Mouse (Mus musculus) liver, embryonic 14.5 days (tissue): ENCODE results near the gene Tcp10a. TPM values are rescaled to one million over a fixed set of nuclear protein-coding genes. Genes with fewer than 3 reads are reported as not detected.
"Not testable (repeated sequence)": the region's sequence is repeated elsewhere in the genome, so short reads cannot be mapped to it uniquely, and the experiment has no call there.

Experiments used
- ATAC-seq: fragments of 200-750 bp; cut with Nextera tagmentation; 2 replicates; pipeline ENCODE4 v1.8.0; 2017; ENCODE audit warnings: moderate number of reproducible peaks, mild to moderate bottlenecking, moderate library complexity; ENCODE audit not compliant: insufficient read depth
- DNase-seq, 3 experiments: peaks; one replicate each; pipeline ENCODE4 v3.0.0-alpha.2; 2012 to 2013; ENCODE audit warnings: low read depth in 3 of 3, low spot score in 3 of 3
- H3K27ac ChIP-seq: fragments of 300-500 bp; sonication (generic); 2 replicates; pipeline ENCODE4 v1.5.1; 2014; ENCODE audit warnings: moderate library complexity, mild to moderate bottlenecking, control low read depth, inconsistent platforms
- H3K27me3 ChIP-seq: fragments of 300-500 bp; sonication (generic); 2 replicates; pipeline ENCODE4 v1.6.1; 2014; ENCODE audit warnings: mild to moderate bottlenecking, low read length, moderate library complexity; ENCODE audit not compliant: control insufficient read depth, insufficient read depth
- H3K36me3 ChIP-seq: fragments of 300-500 bp; sonication (generic); replicated peaks from 2 replicates; pipeline ENCODE4 v1.6.1; 2014; ENCODE audit warnings: low read depth; ENCODE audit not compliant: control insufficient read depth, insufficient read depth
- H3K4me1 ChIP-seq, 2 experiments: fragments of 200-500 bp in 1 of 2; fragments of 300-500 bp in 1 of 2; sonication (generic) in 1 of 2; replicated peaks; 2 replicates each; pipeline ENCODE4 v1.6.1; 2012 to 2014; ENCODE audit warnings: antibody characterized with exemption in 1 of 2, inconsistent platforms in 1 of 2, low read length in 1 of 2; ENCODE audit not compliant: control insufficient read depth in 2 of 2, insufficient read depth in 2 of 2
- H3K4me2 ChIP-seq: fragments of 300-500 bp; sonication (generic); 2 replicates; pipeline ENCODE4 v1.6.1; 2014; ENCODE audit warnings: low read depth, mild to moderate bottlenecking, control low read depth, moderate library complexity
- H3K4me3 ChIP-seq, 2 experiments: fragments of 200-500 bp in 1 of 2; fragments of 300-500 bp in 1 of 2; sonication (generic) in 1 of 2; 2 replicates each; pipeline ENCODE4 v1.5.1; 2012 to 2014; ENCODE audit warnings: low read depth in 2 of 2, low read length in 2 of 2, mild to moderate bottlenecking in 2 of 2, control low read depth in 1 of 2, inconsistent platforms in 1 of 2, moderate library complexity in 1 of 2; ENCODE audit not compliant: insufficient read depth in 1 of 2
- H3K9ac ChIP-seq: fragments of 300-500 bp; sonication (generic); replicated peaks from 2 replicates; pipeline ENCODE4 v1.6.1; 2014; ENCODE audit warnings: mild to moderate bottlenecking, control low read depth, moderate library complexity
- H3K9me3 ChIP-seq: fragments of 300-500 bp; sonication (generic); 2 replicates; pipeline ENCODE4 v1.6.1; 2016; ENCODE audit warnings: low read length, mixed read lengths; ENCODE audit not compliant: control insufficient read depth
- WGBS: fragments of 180-500 bp; shearing (Covaris S2); extraction: QIAGEN DNeasy Blood & Tissue Kit; methylation state at CpG from one replicate; pipeline ENCODE4 v1.1.7; 2014; ENCODE audit not compliant: insufficient replicate concordance; 5-methylcytosine and 5-hydroxymethylcytosine counted together
- polyA plus RNA-seq, 2 experiments: library from polyadenylated mRNA; depleted of rRNA in 1 of 2; stranded (reverse) in 1 of 2; unstranded in 1 of 2; fragments of >200 nt; fragmentation: Nextera tagmentation in 1 of 2; extraction: Ambion mirVana in 1 of 2; gene quantifications; 2 replicates each; pipeline versions ENCODE4 v1.2.1 to v1.2.3; 2012 to 2014

Gene Tcp10a
- polyA plus RNA-seq, 2 experiments: not detected

- not testable (repeated sequence) for DNase-seq, H3K9ac ChIP-seq, H3K4me1 ChIP-seq, ATAC-seq, H3K4me3 ChIP-seq, H3K4me2 ChIP-seq, H3K9me3 ChIP-seq, H3K36me3 ChIP-seq, H3K27me3 ChIP-seq, H3K27ac ChIP-seq
- 55% methylated on average over 4 of the region's 6 CpGs for WGBS
These were observed 45.0 kb downstream of the Tcp10a start for GRCm38 (mm10) chr17:7369401-7369800.

- not testable (repeated sequence) for H3K9me3 ChIP-seq, H3K4me1 ChIP-seq, H3K36me3 ChIP-seq, H3K9ac ChIP-seq, H3K4me2 ChIP-seq, H3K27ac ChIP-seq, ATAC-seq, H3K4me3 ChIP-seq, H3K27me3 ChIP-seq, DNase-seq
- 63% methylated on average over 3 of the region's 5 CpGs for WGBS
These were observed 47.4 kb downstream of the Tcp10a start, which contains the start of gene Gm49630 for GRCm38 (mm10) chr17:7371879-7372278. TSS of gene Gm49630 (minus strand) at chr17:7371979.

- not testable (repeated sequence) for H3K4me1 ChIP-seq, H3K27ac ChIP-seq, H3K9ac ChIP-seq, DNase-seq, ATAC-seq, H3K27me3 ChIP-seq, H3K4me2 ChIP-seq, H3K9me3 ChIP-seq, H3K36me3 ChIP-seq, H3K4me3 ChIP-seq
- 100% methylated on average over 1 of the region's 3 CpGs for WGBS
These were observed 52.7 kb downstream of the Tcp10a start for GRCm38 (mm10) chr17:7376951-7377700.

- not testable (repeated sequence) for H3K27ac ChIP-seq, ATAC-seq, H3K9ac ChIP-seq, H3K36me3 ChIP-seq, H3K4me3 ChIP-seq, H3K4me2 ChIP-seq, DNase-seq, H3K27me3 ChIP-seq, H3K9me3 ChIP-seq, H3K4me1 ChIP-seq
- WGBS: 24% methylated on average over 2 of the region's 3 CpGs
These were observed 53.5 kb downstream of the Tcp10a start for GRCm38 (mm10) chr17:7377907-7378306.

GRCm38 (mm10) chr17:7382711-7383110 lies 58.3 kb downstream of the Tcp10a start:
- H3K4me2 ChIP-seq, H3K4me3 ChIP-seq, H3K4me1 ChIP-seq, H3K36me3 ChIP-seq, H3K27me3 ChIP-seq, H3K27ac ChIP-seq, H3K9me3 ChIP-seq, DNase-seq, H3K9ac ChIP-seq, ATAC-seq: not testable (repeated sequence)
- WGBS: 48% methylated on average over 1 of the region's 3 CpGs

- not testable (repeated sequence) for H3K27me3 ChIP-seq, H3K9me3 ChIP-seq, H3K4me3 ChIP-seq, H3K27ac ChIP-seq, H3K36me3 ChIP-seq, H3K4me2 ChIP-seq, ATAC-seq, H3K4me1 ChIP-seq, H3K9ac ChIP-seq, DNase-seq
- 52% methylated on average over 10 of the region's 13 CpGs for WGBS
These were observed 59.0 kb downstream of the Tcp10a start for GRCm38 (mm10) chr17:7383167-7384143.

GRCm38 (mm10) chr17:7385364-7385763 lies 60.9 kb downstream of the Tcp10a start, which contains the start of gene Unc93a2:
TSS of gene Unc93a2 (minus strand) at chr17:7385464.
- not testable (repeated sequence) for H3K27me3 ChIP-seq, H3K27ac ChIP-seq, H3K9me3 ChIP-seq, H3K4me2 ChIP-seq, H3K4me1 ChIP-seq, H3K9ac ChIP-seq, DNase-seq, ATAC-seq, H3K4me3 ChIP-seq, H3K36me3 ChIP-seq
- 57% methylated on average over 3 of the region's 3 CpGs for WGBS
